Mouse (Mus musculus) lung, postnatal 0 days (tissue): ENCODE results near the gene Zmat5. TPM values are rescaled to one million over a fixed set of nuclear protein-coding genes. Genes with fewer than 3 reads are reported as not detected.

Source experiments
- ATAC-seq: fragments of 200-750 bp; cut with Nextera tagmentation; 2 replicates; pipeline ENCODE4 v1.8.0; 2017; ENCODE audit warnings: moderate library complexity
- DNase-seq: peaks from one replicate; pipeline ENCODE4 v3.0.0-alpha.2; 2016; ENCODE audit warnings: low spot score
- H3K27ac ChIP-seq: fragments of 300-500 bp; sonication (generic); 2 replicates; pipeline ENCODE4 v1.5.1; 2014; ENCODE audit warnings: antibody characterized with exemption, mild to moderate bottlenecking, low read length, mixed read lengths
- H3K27me3 ChIP-seq: fragments of 300-500 bp; sonication (generic); replicated peaks from 2 replicates; pipeline ENCODE4 v1.6.1; 2014; ENCODE audit warnings: low read length, mixed read lengths; ENCODE audit not compliant: insufficient read depth
- H3K36me3 ChIP-seq: fragments of 300-500 bp; sonication (generic); 2 replicates; pipeline ENCODE4 v1.6.1; 2014; ENCODE audit warnings: low read length, mixed read lengths; ENCODE audit not compliant: insufficient read depth
- H3K4me1 ChIP-seq: fragments of 300-500 bp; sonication (generic); 2 replicates; pipeline ENCODE4 v1.6.1; 2014; ENCODE audit warnings: antibody characterized with exemption, low read depth, low read length, mixed read lengths; ENCODE audit not compliant: insufficient read depth
- H3K4me2 ChIP-seq: fragments of 300-500 bp; sonication (generic); replicated peaks from 2 replicates; pipeline ENCODE4 v1.6.1; 2014; ENCODE audit warnings: low read depth, mild to moderate bottlenecking, low read length, moderate library complexity, mixed read lengths
- H3K4me3 ChIP-seq: fragments of 300-500 bp; sonication (generic); 2 replicates; pipeline ENCODE4 v1.5.1; 2014; ENCODE audit warnings: low read depth, low read length
- H3K9ac ChIP-seq: fragments of 300-500 bp; sonication (generic); replicated peaks from 2 replicates; pipeline ENCODE4 v1.6.1; 2014; ENCODE audit warnings: low read depth, mild to moderate bottlenecking
- H3K9me3 ChIP-seq: fragments of 300-500 bp; sonication (generic); 2 replicates; pipeline ENCODE4 v1.6.1; 2016; ENCODE audit warnings: low read length, mixed read lengths
- CTCF ChIP-seq: IDR thresholded peaks from 2 replicates; pipeline ENCODE4 v1.5.1; 2016; ENCODE audit warnings: antibody characterized with exemption, mild to moderate bottlenecking
- EP300 ChIP-seq: IDR thresholded peaks from 2 replicates; pipeline ENCODE4 v1.6.1; 2016; ENCODE audit warnings: antibody characterized with exemption, mild to moderate bottlenecking, control low read depth
- WGBS: fragments of 180-500 bp; shearing (Covaris S2); extraction: QIAGEN DNeasy Blood & Tissue Kit; methylation state at CpG from one replicate; pipeline ENCODE4 v1.1.7; 2014; 5-methylcytosine and 5-hydroxymethylcytosine counted together
- polyA plus RNA-seq: library from polyadenylated mRNA; unstranded; fragments of >200 nt; fragmentation: Nextera tagmentation; extraction: Ambion mirVana; gene quantifications from 2 replicates; pipeline ENCODE4 v1.2.1, GENCODE M21; 2015

Gene Zmat5
- polyA plus RNA-seq, 1 experiment from 2014 or later = 63.7 TPM

- H3K4me2 ChIP-seq = no peak overlapping the region
- no peaks in the 10 kb centered on the region for H3K4me1 ChIP-seq
- DNase-seq (no peak), ATAC-seq (no peak)
- H3K9ac ChIP-seq = no peak overlapping the region
- no peak overlapping the region for H3K27ac ChIP-seq
- TF ChIP-seq EP300 (no peak), CTCF (no peak)
- 85% methylated on average over 5 of the region's 5 CpGs for WGBS
- no peak overlapping the region for H3K4me3 ChIP-seq
- H3K36me3 ChIP-seq = no peaks in the 10 kb centered on the region
- H3K9me3 ChIP-seq = no peaks in the 10 kb centered on the region
- no peaks in the 10 kb centered on the region for H3K27me3 ChIP-seq
Observed at GRCm38 (mm10) chr11:4716530-4717236, 12.2 kb downstream of the Zmat5 start.

GRCm38 (mm10) chr11:4718548-4718947 lies 14.1 kb downstream of the Zmat5 start:
- 74% methylated on average over 5 of the region's 5 CpGs for WGBS
- no peaks in the 10 kb centered on the region for H3K9me3 ChIP-seq
- H3K4me1 ChIP-seq = no peaks in the 10 kb centered on the region
- no peak for DNase-seq
- no peaks in the 10 kb centered on the region for H3K27me3 ChIP-seq
- H3K9ac ChIP-seq = no peak overlapping the region
- no peaks in the 10 kb centered on the region for H3K36me3 ChIP-seq
- TF ChIP-seq EP300 (no peak), CTCF (no peak)
- ATAC-seq = no peak
- H3K4me3 ChIP-seq = no peak overlapping the region
- H3K4me2 ChIP-seq = no peak overlapping the region
- no peak overlapping the region for H3K27ac ChIP-seq

- WGBS = 88% methylated on average over 9 of the region's 9 CpGs
- no peak for TF ChIP-seq EP300
- no peaks in the 10 kb centered on the region for H3K27me3 ChIP-seq
- no peaks in the 10 kb centered on the region for H3K4me1 ChIP-seq
- ATAC-seq (no peak), DNase-seq (no peak)
- no peak overlapping the region for H3K9ac ChIP-seq
- H3K27ac ChIP-seq = no peak overlapping the region
- H3K9me3 ChIP-seq = no peaks in the 10 kb centered on the region
- H3K36me3 ChIP-seq = no peaks in the 10 kb centered on the region
- no peak overlapping the region for H3K4me3 ChIP-seq
- H3K4me2 ChIP-seq = no peak overlapping the region
Observed at GRCm38 (mm10) chr11:4719961-4720360, 15.5 kb downstream of the Zmat5 start.

GRCm38 (mm10) chr11:4720393-4720792 lies 15.9 kb downstream of the Zmat5 start:
- no peak for DNase-seq
- Histone ChIP-seq H3K36me3 (no peaks in the 10 kb centered on the region), H3K9ac (no peak overlapping the region), H3K27me3 (no peaks in the 10 kb centered on the region), H3K4me2 (no peak overlapping the region), H3K4me1 (no peaks in the 10 kb centered on the region), H3K9me3 (no peaks in the 10 kb centered on the region), H3K27ac (no peak overlapping the region), H3K4me3 (no peak overlapping the region)
- TF ChIP-seq EP300 (no peak), CTCF (no peak)
- WGBS = 62% methylated on average over 11 of the region's 11 CpGs
- no peak for ATAC-seq

GRCm38 (mm10) chr11:4720900-4721580 lies 16.6 kb downstream of the Zmat5 start:
- no peak for TF ChIP-seq EP300
- no peak overlapping the region for H3K27ac ChIP-seq
- WGBS = 46% methylated on average over 7 of the region's 7 CpGs
- no peak overlapping the region for H3K4me3 ChIP-seq
- no peaks in the 10 kb centered on the region for H3K9me3 ChIP-seq
- no peak overlapping the region for H3K9ac ChIP-seq
- peak; percentile 65 for DNase-seq
- H3K4me2 ChIP-seq = no peak overlapping the region
- H3K36me3 ChIP-seq = no peaks in the 10 kb centered on the region
- no peaks in the 10 kb centered on the region for H3K4me1 ChIP-seq
- H3K27me3 ChIP-seq = no peaks in the 10 kb centered on the region
- ATAC-seq = peak; percentile 72

GRCm38 (mm10) chr11:4721728-4722127 lies 17.2 kb downstream of the Zmat5 start:
- 78% methylated on average over 8 of the region's 8 CpGs for WGBS
- Histone ChIP-seq H3K27ac (no peak overlapping the region), H3K4me1 (no peaks in the 10 kb centered on the region), H3K4me2 (no peak overlapping the region), H3K36me3 (no peaks in the 10 kb centered on the region), H3K27me3 (no peaks in the 10 kb centered on the region), H3K9me3 (no peaks in the 10 kb centered on the region), H3K9ac (no peak overlapping the region), H3K4me3 (no peak overlapping the region)
- ATAC-seq (no peak), DNase-seq (no peak)
- TF ChIP-seq CTCF (no peak), EP300 (no peak)
